Mouse (Mus musculus): Measurements from ENCODE around the gene Hist2h4.
"Not testable (repeated sequence)": the region's sequence is repeated elsewhere in the genome, so short reads cannot be mapped to it uniquely, and the experiment has no call there.

Hist2h4 gene

DNA sequence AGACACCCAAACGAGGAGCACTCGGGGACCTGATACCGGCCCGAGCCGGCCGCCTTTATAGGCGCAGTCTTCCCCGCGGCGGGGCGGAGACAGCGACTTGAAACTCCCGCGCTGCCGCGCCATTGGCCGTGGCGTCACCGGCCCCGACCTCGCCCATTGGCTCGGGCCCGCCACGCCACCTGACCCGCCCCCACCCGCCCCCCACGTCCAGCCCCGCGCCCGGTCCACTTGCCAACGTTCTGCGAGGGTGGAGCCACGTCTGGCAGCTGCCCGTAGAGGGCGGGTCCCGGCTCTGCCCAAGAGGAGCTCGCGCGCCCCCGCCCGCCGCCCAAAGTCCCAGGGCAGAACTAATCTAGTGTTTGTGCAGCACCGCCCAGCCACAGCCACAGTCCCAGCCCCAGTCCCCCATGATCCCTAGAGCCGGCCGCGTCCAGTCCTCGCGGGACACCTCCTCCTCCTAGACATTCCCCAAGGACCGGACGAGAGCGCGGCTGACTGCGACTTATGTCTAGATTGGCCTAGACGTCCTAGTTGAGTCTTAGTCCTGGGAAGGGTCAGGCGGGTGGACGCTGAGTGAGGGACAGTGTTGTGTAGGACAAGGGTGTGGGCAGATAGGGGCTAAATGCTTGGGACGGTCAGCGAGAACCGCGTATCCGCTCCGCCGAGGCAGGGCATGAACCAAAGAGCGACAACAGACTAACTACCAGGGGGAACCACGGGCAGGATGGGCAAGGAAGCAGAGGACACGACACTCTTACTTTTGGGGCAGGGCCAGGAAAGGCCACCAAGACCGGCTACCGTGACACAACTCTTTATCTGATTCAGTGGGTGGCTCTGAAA is 23.9 kb downstream of the Hist2h4 start, which contains the start of gene Hist2h3c2:
Gene Hist2h3c2 (minus strand): TSS at position 174 of the 840 bp plus-strand sequence.
- not testable (repeated sequence) for TF ChIP-seq GATA4 (IDR thresholded peaks at IDR 0.05; ENCODE audit: insufficient replicate concordance, low read length)

DNA sequence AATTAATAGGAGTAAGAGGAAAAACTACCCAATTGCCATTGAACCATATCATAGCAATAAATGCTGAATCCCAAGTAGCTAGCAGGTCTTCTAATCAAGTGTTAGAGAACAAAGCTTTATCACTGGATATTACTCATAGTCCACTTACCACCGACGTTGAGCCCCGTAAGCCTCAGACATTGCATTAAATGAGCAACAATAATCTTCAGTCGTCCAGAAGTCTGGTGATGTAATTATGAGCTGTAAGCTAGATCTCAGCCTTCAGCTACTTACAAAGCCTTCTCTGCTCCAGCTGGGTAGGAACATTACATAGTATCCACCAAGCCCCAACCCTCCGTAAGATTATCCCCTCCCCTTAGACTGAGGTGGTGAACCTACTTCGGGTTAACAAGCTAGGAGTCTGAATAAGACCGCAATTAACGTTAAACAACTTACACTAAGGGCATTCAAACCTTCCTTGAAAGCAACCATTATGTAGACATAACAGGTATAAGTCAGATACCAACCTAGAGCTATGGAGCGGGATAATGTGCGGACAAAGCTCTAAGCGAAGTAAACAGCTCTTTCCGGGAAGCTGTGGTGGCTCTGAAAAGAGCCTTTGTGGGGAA is 25.1 kb downstream of the Hist2h4 start:
- TF ChIP-seq GATA4 (IDR thresholded peaks at IDR 0.05; ENCODE audit: insufficient replicate concordance, low read length): no peak

DNA sequence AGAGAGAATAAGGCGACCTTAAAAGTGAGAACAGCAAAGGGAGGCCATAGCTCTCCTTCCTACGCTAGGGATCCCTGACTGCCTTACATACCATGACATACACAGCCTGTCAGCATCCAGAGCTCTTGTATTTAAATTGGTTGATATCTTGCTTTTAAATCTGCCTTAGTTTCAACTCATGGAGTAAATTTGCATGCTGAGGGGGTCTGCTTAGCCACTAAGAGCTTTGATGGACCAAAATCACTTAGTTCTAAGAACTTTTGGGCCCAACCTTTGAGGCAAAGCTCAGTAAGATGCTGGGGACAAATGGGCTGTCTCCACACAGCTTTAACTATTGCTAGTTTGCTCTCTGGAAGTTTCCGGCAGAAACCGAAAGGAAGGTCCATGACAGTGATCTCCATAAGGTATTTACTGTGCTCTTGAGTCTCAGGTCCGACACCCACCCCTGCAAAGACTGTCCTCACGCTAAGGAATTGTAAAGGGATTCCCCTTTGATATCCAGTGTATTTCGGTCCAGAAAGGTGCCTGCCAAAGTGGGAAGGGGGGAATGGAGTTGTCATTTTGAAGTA is 25.7 kb downstream of the Hist2h4 start:
- TF ChIP-seq GATA4 (IDR thresholded peaks at IDR 0.05; ENCODE audit: insufficient replicate concordance, low read length): no peak

DNA sequence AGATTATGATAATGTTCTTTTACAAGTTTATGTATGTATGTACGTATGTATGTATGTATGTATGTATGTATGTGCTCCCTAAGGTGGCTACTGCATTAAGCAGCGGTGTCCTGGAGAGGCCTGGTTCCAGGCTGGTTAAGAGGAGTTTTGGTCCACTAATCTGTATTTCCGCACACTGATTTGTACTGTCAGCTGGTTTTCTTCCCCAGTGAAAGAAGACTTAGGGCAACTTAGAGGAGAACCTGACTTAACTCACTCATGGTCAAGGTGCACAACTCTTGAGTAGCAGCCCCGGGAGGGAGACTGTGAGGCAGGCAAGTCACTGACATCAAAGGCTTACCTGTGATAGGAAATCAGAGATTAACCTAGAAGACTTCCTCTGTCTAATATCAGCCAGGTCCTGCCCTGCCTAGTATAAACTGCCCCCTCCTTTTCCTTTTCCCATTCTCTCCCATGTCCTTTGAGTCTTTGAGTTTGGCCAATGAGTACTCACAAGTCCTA is 26.2 kb downstream of the Hist2h4 start:
- no peak for TF ChIP-seq GATA4 (IDR thresholded peaks at IDR 0.05; ENCODE audit: insufficient replicate concordance, low read length)

DNA sequence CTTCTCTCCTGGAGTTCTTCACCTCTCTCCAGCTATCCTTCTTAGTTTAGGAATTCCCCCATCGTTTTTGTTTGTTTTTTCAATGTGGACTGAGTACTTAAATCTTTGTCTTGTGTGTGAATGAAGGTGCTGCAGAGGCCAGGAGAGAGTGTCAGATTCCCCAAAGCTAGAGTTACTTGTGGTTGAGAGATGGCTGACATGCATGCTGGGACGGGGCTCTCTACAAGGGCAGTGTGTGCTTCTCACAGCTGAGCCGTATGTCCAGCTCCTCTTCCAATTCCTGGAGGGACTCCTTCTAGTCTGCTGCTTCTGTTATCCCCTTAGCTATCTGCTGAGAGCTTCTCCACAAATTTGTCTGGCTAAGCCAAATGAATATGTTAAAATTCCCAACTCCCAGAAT is 27.3 kb downstream of the Hist2h4 start:
- no peak for TF ChIP-seq GATA4 (IDR thresholded peaks at IDR 0.05; ENCODE audit: insufficient replicate concordance, low read length)

DNA sequence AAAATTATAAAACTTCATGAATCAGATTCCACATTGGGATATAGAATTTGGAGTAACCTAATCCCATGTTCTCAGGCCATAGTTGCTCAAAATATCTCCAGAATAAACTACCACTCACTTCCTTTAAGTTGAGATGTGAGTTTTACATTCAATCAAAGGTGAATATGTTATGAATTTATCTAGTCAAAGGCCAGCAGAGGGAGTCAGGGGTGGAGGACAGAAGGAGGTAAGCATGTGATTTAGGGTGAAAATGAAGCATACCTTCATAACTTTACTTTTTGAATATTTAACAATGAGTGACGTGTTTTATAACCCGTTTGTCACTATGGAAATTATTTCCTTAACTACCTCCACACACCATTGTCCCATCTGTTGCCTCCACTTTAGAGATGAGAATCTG is 28.2 kb downstream of the Hist2h4 start:
- no peak for TF ChIP-seq GATA4 (IDR thresholded peaks at IDR 0.05; ENCODE audit: insufficient replicate concordance, low read length)

DNA sequence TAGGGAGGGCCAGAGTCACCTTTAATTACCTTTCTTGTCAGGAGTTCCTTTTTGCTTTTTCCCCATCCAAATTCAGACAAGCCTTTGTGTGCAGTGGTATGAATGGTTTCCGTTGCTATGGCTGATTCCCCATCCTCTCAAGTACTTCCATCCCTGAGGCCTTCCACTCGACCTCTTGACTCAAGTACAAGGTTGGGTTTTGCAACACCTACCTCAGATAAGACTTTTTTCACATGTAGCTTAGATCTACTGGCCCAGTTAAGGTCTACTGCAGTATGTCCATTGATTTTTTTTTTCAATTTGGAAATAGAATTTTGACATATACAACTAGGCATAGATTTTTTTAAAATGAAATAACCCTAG is 31.4 kb downstream of the Hist2h4 start:
- no peak for TF ChIP-seq GATA4 (IDR thresholded peaks at IDR 0.05; ENCODE audit: insufficient replicate concordance, low read length)

DNA sequence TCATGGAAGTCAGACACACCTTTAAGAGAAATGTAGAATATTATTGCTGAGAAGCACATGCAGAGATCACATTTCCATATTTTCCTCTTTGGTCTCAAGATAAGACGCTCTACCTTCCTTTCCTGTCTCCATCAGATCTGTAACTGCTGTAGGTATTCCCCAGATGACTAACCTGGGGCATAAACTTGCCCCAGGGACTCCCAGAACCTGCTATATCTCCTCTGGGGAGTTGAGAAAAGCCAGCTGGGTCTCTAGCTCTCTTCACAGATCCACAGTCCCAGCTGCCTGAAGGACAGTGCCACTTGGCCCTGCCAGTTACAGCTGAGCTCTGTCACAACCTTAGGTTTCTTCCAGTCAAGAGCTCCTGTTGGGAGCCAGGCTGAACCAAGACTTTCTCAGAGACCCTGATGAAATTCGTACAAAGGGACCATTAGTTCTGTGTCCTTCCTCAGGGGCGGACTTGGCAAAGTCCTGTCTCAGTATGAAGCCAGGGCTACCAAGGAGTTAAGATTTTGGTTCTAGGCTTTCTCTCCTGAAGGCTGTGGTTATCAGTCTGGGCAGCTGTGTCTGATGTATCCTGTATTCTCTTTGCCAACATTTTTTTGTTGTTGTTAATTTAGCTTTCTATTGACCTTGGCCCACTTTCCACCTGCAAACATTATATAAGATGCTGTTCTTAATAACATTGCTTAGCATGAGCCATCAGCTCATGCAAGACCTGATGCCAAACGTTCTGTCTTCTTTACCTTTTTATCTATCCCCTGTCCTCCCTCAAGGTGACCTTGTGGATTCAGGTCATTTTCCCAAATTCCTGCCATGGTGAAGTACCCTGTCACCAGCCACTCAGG is 32.0 kb downstream of the Hist2h4 start:
- no peak for TF ChIP-seq GATA4 (IDR thresholded peaks at IDR 0.05; ENCODE audit: insufficient replicate concordance, low read length)

DNA sequence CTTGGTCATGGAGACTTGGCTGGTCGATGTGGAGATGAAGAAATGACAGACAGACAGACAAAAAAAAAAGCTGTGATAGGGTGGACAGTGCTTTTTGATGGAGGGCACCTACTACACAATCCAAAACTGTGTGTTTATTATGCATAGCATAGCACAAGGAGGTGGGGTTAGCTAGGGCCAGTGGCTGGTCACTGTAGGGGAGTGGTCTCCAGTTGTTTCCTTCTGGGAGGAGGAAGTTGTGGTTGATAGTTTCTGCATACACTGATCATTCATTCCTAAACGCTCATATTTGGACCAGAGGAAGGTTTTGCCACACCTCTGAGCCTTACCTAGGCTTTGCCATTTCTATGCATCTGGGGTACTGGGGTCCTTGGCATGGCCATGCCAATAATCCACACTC is 32.7 kb downstream of the Hist2h4 start:
- TF ChIP-seq GATA4 (IDR thresholded peaks at IDR 0.05; ENCODE audit: insufficient replicate concordance, low read length): no peak

DNA sequence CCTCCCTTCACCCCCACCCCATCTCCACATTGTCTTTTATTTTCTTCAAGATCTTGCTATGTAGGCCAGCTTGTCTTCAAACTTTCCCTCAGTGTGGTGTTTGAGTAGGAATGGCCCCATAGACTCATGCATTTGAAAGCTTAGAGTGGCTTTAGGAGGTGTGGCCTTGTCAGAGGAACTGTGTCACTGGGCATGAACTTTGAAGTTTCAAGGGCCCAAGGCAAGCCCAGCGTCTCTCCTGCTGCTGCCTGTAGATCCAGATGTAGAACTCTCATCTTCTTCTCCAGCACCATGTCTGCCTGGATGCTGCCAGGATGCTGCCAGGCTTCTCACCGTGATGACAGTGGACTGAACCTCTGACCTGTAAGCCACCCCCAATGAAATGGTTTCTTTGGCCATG is 34.3 kb downstream of the Hist2h4 start:
- TF ChIP-seq GATA4 (IDR thresholded peaks at IDR 0.05; ENCODE audit: insufficient replicate concordance, low read length): no peak

DNA sequence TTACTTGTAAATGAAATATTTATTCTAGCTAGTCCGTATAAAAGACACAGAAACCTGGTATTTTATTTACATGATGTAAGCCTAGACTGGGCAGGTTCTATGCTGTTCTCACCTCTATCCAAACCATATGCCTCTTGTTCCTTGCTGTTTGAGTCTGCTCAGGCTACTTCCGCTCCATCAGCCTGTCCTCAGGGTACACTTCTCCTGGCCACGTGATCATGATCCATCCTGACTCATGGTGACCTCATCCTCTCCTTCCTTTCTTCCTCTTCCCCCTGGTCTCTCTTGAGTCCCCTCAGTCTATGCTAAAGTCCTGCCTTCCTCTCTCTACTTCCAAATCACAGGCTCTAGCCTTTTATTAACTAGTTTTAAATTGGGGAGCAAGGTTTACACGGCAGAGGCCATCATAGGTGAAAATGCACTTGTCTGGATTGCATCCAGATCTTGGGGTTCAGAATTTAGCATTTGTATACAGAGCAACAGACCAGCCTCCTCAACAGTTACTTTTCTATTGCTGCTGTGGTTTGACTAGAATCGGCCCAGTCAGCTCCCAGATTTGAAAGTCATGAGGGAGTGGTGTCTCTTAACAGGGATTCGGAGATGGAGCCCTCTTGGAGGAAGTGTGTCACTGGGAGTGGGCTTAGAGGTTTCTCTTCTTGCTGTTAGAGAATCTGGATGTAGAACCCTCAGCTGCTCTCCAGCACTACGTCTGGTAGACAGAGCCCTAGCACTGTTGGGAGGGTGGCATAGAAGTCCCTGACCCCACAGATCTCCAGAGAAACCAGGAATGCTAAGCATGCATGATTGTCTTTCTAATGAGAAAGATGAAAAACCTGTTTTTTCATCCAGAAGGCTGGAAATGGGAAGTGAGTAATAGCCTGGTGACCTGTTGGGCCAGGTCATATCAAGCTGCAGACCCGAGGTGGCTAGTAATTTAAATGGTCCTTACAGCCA is 36.1 kb downstream of the Hist2h4 start:
- TF ChIP-seq GATA4 (IDR thresholded peaks at IDR 0.05; ENCODE audit: insufficient replicate concordance, low read length): no peak

DNA sequence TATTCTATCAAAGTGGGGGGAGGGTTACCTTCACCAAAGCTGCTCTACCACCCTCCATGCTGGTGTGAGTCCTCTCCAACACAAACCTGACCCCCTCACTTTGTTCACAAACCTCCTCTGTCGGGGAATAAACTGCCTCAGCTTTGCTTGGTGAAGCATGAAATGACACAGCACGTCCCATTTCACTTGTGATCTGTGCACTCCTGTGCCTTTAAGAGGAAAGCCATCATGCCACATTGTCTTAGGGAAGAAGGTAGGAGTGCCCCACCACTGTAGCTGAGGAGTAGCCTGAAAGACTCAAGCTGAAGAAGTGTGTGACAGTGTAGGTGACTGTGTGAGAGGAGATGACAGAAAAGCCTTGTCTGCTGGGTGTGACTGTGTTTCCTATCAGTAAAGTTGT is 37.7 kb downstream of the Hist2h4 start:
- TF ChIP-seq GATA4 (IDR thresholded peaks at IDR 0.05; ENCODE audit: insufficient replicate concordance, low read length): no peak

DNA sequence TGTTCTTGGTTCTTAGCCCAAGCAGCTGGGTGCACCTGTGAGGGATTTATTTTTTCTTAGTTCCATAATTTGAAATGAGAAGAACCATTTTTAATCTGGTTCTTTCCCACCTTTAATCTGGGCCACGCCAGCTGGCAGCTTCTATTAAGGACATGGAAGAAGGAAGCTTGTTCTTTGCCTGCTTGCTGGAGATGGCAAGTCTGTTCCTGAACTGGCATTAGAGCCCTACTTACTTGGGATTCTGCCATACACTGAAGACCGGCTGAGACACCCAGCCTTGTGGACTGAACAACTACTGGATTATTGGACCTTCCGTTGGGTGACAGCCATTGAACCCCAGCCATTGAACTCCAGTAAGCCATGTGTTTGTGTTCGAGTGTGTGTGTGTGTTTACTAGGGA is 40.3 kb downstream of the Hist2h4 start:
- no peak for TF ChIP-seq GATA4 (IDR thresholded peaks at IDR 0.05; ENCODE audit: insufficient replicate concordance, low read length)

DNA sequence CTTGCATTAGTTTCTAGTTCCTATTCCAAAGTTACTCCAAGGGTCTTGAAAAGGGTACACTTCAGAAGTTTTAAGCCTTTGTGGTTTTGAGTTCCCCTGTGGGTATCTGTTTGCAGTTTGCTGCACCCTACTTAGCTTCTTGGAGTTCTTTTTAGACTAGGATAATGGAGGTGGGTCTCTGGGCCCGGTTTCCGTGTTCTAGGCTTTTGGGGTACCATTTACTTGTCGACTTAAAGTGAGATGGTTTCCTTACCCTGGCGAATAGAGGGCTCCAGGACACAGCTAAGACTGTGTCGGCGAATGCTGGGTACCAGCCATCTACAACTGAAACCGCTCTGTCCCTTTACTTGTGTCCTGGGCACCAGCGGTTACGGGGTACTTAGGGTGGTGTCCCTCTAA is 41.5 kb downstream of the Hist2h4 start:
- TF ChIP-seq GATA4 (IDR thresholded peaks at IDR 0.05; ENCODE audit: insufficient replicate concordance, low read length): no peak
